Mouse (Mus musculus): ENCODE results near the gene Mrvi1.

The Mrvi1 gene

DNA sequence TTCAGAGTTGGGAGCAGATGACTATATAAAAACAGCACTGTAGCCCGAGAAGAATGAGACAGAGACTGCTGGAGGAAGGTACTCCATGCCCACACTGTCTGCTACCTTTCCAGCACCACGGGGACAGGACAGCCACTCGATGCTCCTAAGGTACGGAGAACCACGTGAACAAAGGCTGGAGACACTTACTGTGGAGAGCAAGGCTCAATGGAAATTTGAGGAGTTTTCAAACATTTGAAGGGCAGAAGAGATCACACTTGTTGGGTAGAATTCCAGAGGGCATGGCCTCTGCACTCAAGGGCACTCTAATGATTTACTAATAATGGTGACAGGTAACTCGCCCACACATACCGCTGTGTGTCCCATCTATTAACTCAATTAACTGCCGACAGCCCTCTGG, 159.2 kb downstream of the Mrvi1 start:
- no peak for DNase-seq

DNA sequence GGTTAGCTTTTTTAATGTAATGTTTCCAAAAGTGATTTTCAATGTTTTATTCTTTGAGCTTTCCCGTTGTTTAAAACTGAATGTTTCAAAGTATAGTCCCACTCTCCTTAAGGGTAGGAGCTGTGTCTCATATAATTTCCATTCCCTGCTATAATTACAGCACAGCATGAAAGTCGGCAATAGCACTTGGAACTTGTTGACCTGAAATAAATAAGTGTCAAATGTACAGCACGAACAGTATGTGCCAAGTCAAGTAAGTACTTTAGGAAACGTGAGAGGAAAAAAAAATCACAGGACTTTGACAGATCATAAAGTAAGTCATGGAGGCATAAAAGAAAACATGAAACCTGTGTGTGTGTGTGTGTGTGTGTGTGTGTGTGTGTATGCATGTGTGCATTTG, 160.2 kb downstream of the Mrvi1 start:
- no peak for DNase-seq

DNA sequence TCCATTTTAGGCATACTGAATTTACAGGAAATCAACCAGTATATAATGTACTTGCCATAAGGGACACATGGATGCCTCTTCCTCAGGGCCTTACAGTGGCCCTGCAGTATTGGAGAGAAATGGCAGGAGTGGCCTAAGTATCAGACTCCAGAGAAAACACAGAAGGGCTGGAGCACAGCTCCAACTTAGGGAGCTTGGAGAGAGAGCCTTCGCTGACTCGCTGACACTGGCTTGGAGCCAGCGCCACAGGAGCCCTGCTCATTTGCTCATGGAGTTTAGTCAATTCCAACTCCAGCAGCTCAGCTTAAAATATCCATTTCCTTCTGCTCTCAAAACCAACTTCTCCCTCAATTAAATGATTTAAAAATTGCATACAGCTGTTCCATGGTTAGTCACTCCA, 160.6 kb downstream of the Mrvi1 start:
- peak; percentile 50 for DNase-seq

DNA sequence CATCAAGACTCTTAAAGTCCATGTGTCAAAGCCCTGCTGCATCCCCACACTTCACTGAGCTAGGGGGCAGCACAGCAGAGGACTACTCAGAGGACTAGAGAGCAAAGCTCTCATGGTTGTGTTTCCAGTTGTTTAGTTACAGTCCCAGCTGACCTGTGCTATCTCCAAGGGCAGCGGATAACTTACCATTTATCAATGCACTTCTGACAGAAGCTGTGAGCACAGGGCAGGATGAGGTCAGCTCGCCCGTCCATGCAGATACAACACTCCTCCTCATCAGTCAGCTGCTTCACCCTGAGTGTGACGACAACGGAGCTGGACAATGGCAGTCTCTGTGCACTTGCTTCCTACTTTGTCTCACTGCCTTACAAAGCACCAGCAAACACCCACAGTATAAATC, 161.2 kb downstream of the Mrvi1 start:
- no peak for DNase-seq

DNA sequence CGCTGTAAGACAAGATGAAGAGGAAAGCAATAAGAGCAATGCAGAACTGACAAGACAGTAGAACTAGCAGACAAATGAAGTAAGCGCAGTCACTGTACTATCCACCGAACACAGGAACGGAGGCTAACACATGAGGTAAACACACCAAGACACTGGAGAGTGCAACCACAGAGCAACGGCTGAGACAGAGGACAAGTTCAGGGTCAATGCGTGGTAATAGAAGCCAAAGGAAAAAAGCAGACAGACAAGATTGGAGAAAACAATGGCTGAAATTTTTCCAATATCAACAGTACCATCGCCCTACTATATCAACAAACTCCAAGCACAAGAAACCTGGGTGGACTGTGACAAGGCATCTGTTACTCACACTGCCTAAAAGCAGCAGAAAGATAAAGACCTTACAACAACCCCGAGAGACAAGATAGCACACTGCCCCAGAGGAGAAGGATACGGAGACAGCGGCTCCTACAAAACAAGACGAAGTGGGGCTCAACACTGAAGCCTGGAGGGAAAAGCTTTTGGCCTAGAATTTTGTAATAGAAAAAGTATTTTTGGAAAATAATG, 163.4 kb downstream of the Mrvi1 start:
- no peak for DNase-seq

Data from cerebellum, adult 9-11 months (tissue).